Mouse (Mus musculus) heart, adult 2 months (tissue): ENCODE data around the gene Syde1.
A peak's percentile ranks its signal among the peaks of the same experiment; 100 is the strongest.

Source experiments
- CTCF ChIP-seq: fragments of 200-600 bp; IDR thresholded peaks from 2 replicates; pipeline ENCODE4 v1.8.1; 2022; ENCODE audit warnings: antibody characterized with exemption, mild to moderate bottlenecking, moderate library complexity
- EP300 ChIP-seq: fragments of 200-500 bp; IDR thresholded peaks from 2 replicates; pipeline ENCODE4 v1.6.1; 2011; ENCODE audit warnings: low read depth, low read length, control low read depth; ENCODE audit not compliant: insufficient read depth
- POLR2A ChIP-seq: fragments of 200-500 bp; IDR thresholded peaks from 2 replicates; pipeline ENCODE4 v1.6.1; 2011; ENCODE audit warnings: mild to moderate bottlenecking, low read depth, low read length, control low read depth; ENCODE audit not compliant: insufficient read depth

DNA sequence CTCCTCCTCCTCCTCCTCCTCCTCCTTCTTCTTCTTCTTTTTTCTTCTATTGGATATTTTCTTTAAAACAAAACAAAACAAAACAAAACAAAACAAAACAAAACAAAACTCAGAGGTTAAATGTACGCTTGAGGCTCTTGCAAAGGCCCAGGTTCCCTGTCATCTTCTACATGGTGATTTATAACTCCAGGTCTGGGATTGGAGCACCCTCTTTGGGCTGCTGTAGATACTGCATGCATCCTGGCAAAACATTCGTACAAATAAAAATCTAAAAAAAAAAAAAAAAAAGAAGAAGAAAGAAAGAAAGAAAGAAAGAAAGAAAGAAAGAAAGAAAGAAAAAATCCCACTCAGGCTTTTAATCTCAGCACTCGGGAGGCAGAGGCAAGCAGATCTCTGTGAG, 13.3 kb upstream of the Syde1 start:
- TF ChIP-seq CTCF (peak; percentile 76), POLR2A (no peak), EP300 (no peak)
